Mouse (Mus musculus) limb, embryonic 10.5 days (tissue): ENCODE measurements around the gene Coro2a. TPM values are rescaled to one million over a fixed set of nuclear protein-coding genes. Genes with fewer than 3 reads are reported as not detected.

Experiments
- DNase-seq: peaks from one replicate; pipeline ENCODE4 v3.0.0-alpha.2; 2017; ENCODE audit warnings: low spot score
- H3K27ac ChIP-seq: fragments of 300-500 bp; sonication (generic); 2 replicates; pipeline ENCODE4 v1.5.1; 2016; ENCODE audit warnings: mild to moderate bottlenecking
- H3K27me3 ChIP-seq: fragments of 300-500 bp; sonication (generic); 2 replicates; pipeline ENCODE4 v1.6.1; 2016; ENCODE audit warnings: low read depth, mild to moderate bottlenecking; ENCODE audit not compliant: poor library complexity, severe bottlenecking
- H3K36me3 ChIP-seq: fragments of 300-500 bp; sonication (generic); 2 replicates; pipeline ENCODE4 v1.6.1; 2016; ENCODE audit warnings: mild to moderate bottlenecking, moderate library complexity
- H3K4me1 ChIP-seq: fragments of 300-500 bp; sonication (generic); 2 replicates; pipeline ENCODE4 v1.6.1; 2016
- H3K4me3 ChIP-seq: fragments of 300-500 bp; sonication (generic); 2 replicates; pipeline ENCODE4 v1.5.1; 2016; ENCODE audit warnings: mild to moderate bottlenecking, moderate library complexity
- H3K9me3 ChIP-seq: fragments of 300-500 bp; sonication (generic); replicated peaks from 2 replicates; pipeline ENCODE4 v1.6.1; 2016; ENCODE audit warnings: mild to moderate bottlenecking
- WGBS: fragments of 180-500 bp; shearing (Covaris S2); methylation state at CpG from one replicate; pipeline ENCODE4 v1.1.7; 2016; 5-methylcytosine and 5-hydroxymethylcytosine counted together
- polyA plus RNA-seq: library from polyadenylated mRNA; unstranded; fragments of >200 nt; fragmentation: Nextera tagmentation; extraction: Ambion mirVana; gene quantifications from 2 replicates; pipeline ENCODE4 v1.2.1, GENCODE M21; 2016

Coro2a gene
- polyA plus RNA-seq, 1 experiment from 2014 or later: 2.2 TPM

GRCm38 (mm10) chr4:46543366-46544050 lies 58.5 kb downstream of the Coro2a start:
- Histone ChIP-seq H3K27ac (no peak overlapping the region), H3K27me3 (peaks cover 12% of the 10 kb centered on the region), H3K9me3 (no peaks in the 10 kb centered on the region), H3K4me3 (no peak overlapping the region), H3K4me1 (peaks cover 9% of the 10 kb centered on the region; the same call in 1 of the 2 replicates), H3K36me3 (no peaks in the 10 kb centered on the region)
- DNase-seq: no peak
- 94% methylated on average over 13 of the region's 13 CpGs for WGBS

DNA sequence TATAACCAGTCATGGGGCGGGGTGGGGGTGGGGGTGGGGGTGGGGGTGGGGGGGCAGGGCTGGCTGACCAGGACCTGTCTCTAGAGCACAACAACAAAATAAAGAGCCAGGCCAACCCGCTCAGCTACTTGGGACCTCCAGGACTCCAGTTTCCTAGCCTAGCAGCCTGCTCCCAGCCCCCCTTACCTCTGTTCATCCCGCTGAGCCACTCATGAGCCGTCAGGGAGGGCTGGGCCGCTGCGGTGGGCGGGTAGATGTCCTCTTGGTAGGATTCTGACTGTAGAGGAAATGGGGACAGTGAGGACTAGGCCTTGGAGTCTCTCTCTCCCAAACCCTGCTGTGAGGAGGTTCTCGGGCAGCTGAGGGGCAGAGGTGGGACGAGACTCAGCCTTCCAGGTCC lies 60.3 kb downstream of the Coro2a start:
- H3K27me3 ChIP-seq: peaks cover 30% of the 10 kb centered on the region
- WGBS: 45% methylated on average over 9 of the region's 9 CpGs
- H3K36me3 ChIP-seq: no peaks in the 10 kb centered on the region
- H3K4me3 ChIP-seq: no peak overlapping the region
- H3K9me3 ChIP-seq: no peaks in the 10 kb centered on the region
- peaks cover 7% of the 10 kb centered on the region; the same call in 1 of the 2 replicates for H3K4me1 ChIP-seq
- H3K27ac ChIP-seq: no peak overlapping the region
- DNase-seq: no peak

GRCm38 (mm10) chr4:46539167-46539566 lies 62.8 kb downstream of the Coro2a start:
- no peak for DNase-seq
- Histone ChIP-seq H3K4me3 (no peak overlapping the region), H3K36me3 (no peaks in the 10 kb centered on the region), H3K4me1 (peaks cover 25% of the 10 kb centered on the region), H3K27ac (no peak overlapping the region), H3K27me3 (peaks cover 55% of the 10 kb centered on the region), H3K9me3 (no peaks in the 10 kb centered on the region)
- WGBS: 59% methylated on average over 9 of the region's 9 CpGs

GRCm38 (mm10) chr4:46535840-46536361 lies 66.1 kb downstream of the Coro2a start, which contains the start of gene Trim14:
Gene Trim14 (minus strand): TSS chr4:46536141.
- peaks cover 28% of the 10 kb centered on the region for H3K4me1 ChIP-seq
- H3K36me3 ChIP-seq: no peaks in the 10 kb centered on the region
- peak within 1 kb of the TSS; percentile 58 for H3K4me3 ChIP-seq
- under 1% methylated on average over 46 of the region's 46 CpGs for WGBS
- peaks cover 79% of the 10 kb centered on the region for H3K27me3 ChIP-seq
- peak; percentile 62 for DNase-seq
- no peaks in the 10 kb centered on the region for H3K9me3 ChIP-seq
- 0 out of 2 replicates have a peak within 1 kb of the TSS, but pooled peaks have one; percentile 50 for H3K27ac ChIP-seq

DNA sequence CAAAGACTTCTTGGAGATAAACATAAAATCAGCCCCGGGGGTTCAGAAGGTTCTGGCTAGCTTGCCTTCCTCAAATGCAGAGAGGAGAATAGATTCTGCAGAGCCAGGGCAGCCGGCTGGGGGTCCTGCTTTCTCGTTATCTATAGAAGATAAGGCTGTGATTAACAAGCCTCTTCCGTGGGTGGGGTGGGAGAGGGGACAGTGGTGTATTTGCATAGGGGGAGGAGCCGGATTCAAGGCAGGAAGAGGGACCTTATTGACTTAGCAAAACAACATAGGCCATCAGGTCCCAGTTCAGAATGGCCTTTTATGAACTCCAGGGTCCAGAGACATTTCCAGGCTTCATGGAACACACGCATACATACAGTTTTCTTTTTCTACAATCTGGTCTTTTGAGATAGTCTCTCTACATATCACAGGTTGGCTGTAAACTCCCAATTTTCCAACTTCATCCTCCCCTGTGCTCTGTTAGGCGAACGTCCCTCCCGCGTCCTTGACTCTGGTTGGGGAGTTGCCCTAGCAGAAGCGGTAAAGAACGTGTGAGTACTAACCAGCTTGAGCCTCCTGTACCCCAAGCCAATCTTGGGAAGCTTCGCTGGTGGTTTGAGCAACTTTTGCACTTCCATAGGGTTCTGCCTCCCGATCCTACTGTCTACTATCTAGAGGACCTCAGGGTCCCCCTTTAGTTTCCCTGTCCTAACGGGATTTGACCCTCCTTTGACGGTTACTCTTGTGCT lies 66.7 kb downstream of the Coro2a start:
- 7% methylated on average over 16 of the region's 16 CpGs for WGBS
- Histone ChIP-seq H3K4me3 (peak overlapping the region; percentile 58), H3K27me3 (peaks cover 78% of the 10 kb centered on the region), H3K9me3 (no peaks in the 10 kb centered on the region), H3K27ac (0 out of 2 replicates have a peak overlapping the region, but pooled peaks have one; percentile 50), H3K4me1 (peaks cover 28% of the 10 kb centered on the region), H3K36me3 (no peaks in the 10 kb centered on the region)
- no peak for DNase-seq

- DNase-seq: no peak
- peaks cover 26% of the 10 kb centered on the region for H3K4me1 ChIP-seq
- peak overlapping the region; percentile 38 for H3K4me3 ChIP-seq
- H3K27me3 ChIP-seq: peaks cover 76% of the 10 kb centered on the region
- H3K36me3 ChIP-seq: no peaks in the 10 kb centered on the region
- 11% methylated on average over 29 of the region's 29 CpGs for WGBS
- no peaks in the 10 kb centered on the region for H3K9me3 ChIP-seq
- no peak overlapping the region for H3K27ac ChIP-seq
Measured at GRCm38 (mm10) chr4:46533934-46534720, 67.9 kb downstream of the Coro2a start.

DNA sequence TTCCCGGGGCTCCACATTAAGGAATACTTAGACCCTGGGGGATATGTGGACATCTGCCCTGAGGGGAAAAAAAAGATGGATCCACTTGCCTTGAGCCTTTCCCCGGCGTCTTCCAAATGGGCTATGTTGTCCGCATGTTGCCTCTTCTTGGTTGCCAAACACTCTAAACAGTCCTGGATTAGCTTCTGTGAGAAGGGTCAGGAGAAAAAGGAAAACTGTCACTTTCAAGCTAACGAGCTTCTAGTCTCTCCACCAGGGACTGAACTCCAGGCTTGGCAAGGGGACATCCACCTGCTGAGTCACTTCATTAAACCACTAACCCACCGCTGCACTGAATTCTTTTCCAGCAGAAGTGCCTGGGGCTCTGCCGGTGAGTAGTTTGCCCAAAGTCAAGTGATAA lies 69.1 kb downstream of the Coro2a start:
- no peak for DNase-seq
- Histone ChIP-seq H3K36me3 (no peaks in the 10 kb centered on the region), H3K4me3 (no peak overlapping the region), H3K4me1 (peaks cover 23% of the 10 kb centered on the region), H3K27me3 (peaks cover 64% of the 10 kb centered on the region), H3K9me3 (no peaks in the 10 kb centered on the region), H3K27ac (no peak overlapping the region)
- 86% methylated on average over 7 of the region's 7 CpGs for WGBS

- Histone ChIP-seq H3K27me3 (peaks cover 59% of the 10 kb centered on the region), H3K9me3 (no peaks in the 10 kb centered on the region), H3K36me3 (no peaks in the 10 kb centered on the region), H3K4me3 (no peak overlapping the region), H3K4me1 (peaks cover 26% of the 10 kb centered on the region), H3K27ac (no peak overlapping the region)
- DNase-seq: no peak
- 90% methylated on average over 2 of the region's 2 CpGs for WGBS
Measured at GRCm38 (mm10) chr4:46532511-46532910, 69.5 kb downstream of the Coro2a start.

- peaks cover 32% of the 10 kb centered on the region for H3K27me3 ChIP-seq
- H3K9me3 ChIP-seq: no peaks in the 10 kb centered on the region
- no peak overlapping the region for H3K27ac ChIP-seq
- peaks cover 16% of the 10 kb centered on the region for H3K4me1 ChIP-seq
- H3K4me3 ChIP-seq: no peak overlapping the region
- WGBS: 45% methylated on average over 7 of the region's 7 CpGs
- H3K36me3 ChIP-seq: no peaks in the 10 kb centered on the region
- no peak for DNase-seq
Measured at GRCm38 (mm10) chr4:46529722-46530121, 72.3 kb downstream of the Coro2a start.

DNA sequence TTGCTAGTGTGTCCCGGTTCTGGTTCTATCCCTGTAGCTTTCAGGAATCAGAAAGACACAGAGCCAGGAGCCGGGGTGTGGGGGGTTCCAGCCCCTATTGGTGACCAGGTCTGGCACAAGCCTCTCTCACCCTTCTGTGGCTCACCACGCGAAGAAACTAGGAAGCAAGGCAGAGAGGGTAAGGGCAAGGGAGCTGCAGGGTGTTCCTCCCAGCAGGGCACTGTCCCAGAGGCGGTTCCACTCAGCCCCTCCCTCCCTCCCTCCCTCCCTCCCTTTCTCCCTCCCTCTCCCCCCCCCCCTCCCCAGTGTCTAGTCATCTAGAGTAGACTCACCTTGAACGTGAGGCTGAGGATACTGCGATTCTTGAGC lies 74.5 kb downstream of the Coro2a start:
- Histone ChIP-seq H3K4me1 (peaks cover 7% of the 10 kb centered on the region), H3K36me3 (no peaks in the 10 kb centered on the region), H3K27me3 (peaks cover 10% of the 10 kb centered on the region), H3K9me3 (no peaks in the 10 kb centered on the region), H3K27ac (peak overlapping the region; percentile 70), H3K4me3 (peak overlapping the region; percentile 40)
- DNase-seq: no peak
- 7% methylated on average over 7 of the region's 7 CpGs for WGBS

GRCm38 (mm10) chr4:46526798-46527557 lies 75.0 kb downstream of the Coro2a start:
- Histone ChIP-seq H3K9me3 (no peaks in the 10 kb centered on the region), H3K27me3 (peaks cover 4% of the 10 kb centered on the region; the same call in 1 of the 2 replicates), H3K27ac (peak overlapping the region; percentile 70), H3K4me3 (peak overlapping the region; percentile 40), H3K36me3 (no peaks in the 10 kb centered on the region), H3K4me1 (peaks cover 7% of the 10 kb centered on the region)
- 32% methylated on average over 17 of the region's 17 CpGs for WGBS
- no peak for DNase-seq

GRCm38 (mm10) chr4:46526226-46526625 lies 75.8 kb downstream of the Coro2a start:
- no peaks in the 10 kb centered on the region for H3K36me3 ChIP-seq
- H3K27me3 ChIP-seq: 0 out of 2 replicates have a peak, but pooled peaks cover 3% of the 10 kb centered on the region
- H3K9me3 ChIP-seq: no peaks in the 10 kb centered on the region
- H3K4me1 ChIP-seq: peaks cover 7% of the 10 kb centered on the region
- no peak for DNase-seq
- H3K27ac ChIP-seq: no peak overlapping the region
- 92% methylated on average over 3 of the region's 3 CpGs for WGBS
- H3K4me3 ChIP-seq: no peak overlapping the region
